Comparison of ENCODE assay signal across 30 mouse cellular contexts in genomic region chr1:193537616-193538015, GRCm38 (mm10).
"Had no signal": no experiment of that assay in that cellular context is flagged by ENCODE, and none has a peak within 500 bp of the region (broad histone marks: within the 10 kb centered on the region; RNA-seq: fewer than 3 reads in every experiment).

No protein-coding gene starts in this region.

- H3K9me3 ChIP-seq: heart, embryonic 10.5 days; heart, embryonic 12.5 days; heart, embryonic 13.5 days; heart, embryonic 15.5 days; hindbrain, embryonic 10.5 days; hindbrain, embryonic 12.5 days; hindbrain, embryonic 13.5 days; hindbrain, embryonic 15.5 days; intestine, embryonic 15.5 days; kidney, embryonic 15.5 days had no signal

- H3K36me3 ChIP-seq: heart, embryonic 10.5 days; heart, embryonic 12.5 days; heart, embryonic 13.5 days; heart, embryonic 15.5 days; hindbrain, embryonic 10.5 days; hindbrain, embryonic 12.5 days; hindbrain, embryonic 13.5 days; hindbrain, embryonic 15.5 days; intestine, embryonic 15.5 days; kidney, embryonic 15.5 days had no signal

- H3K4me1 ChIP-seq: intestine, embryonic 15.5 days had no signal

- ATAC-seq: hindbrain, embryonic 16.5 days; hindbrain, postnatal 0 days; inflammation-experienced regulatory T-cells, adult 6 months; intestine, embryonic 15.5 days; intestine, embryonic 16.5 days; intestine, postnatal 0 days had no signal

- H3K27me3 ChIP-seq: heart, embryonic 15.5 days; hindbrain, embryonic 12.5 days; hindbrain, embryonic 13.5 days; hindbrain, embryonic 15.5 days; intestine, embryonic 15.5 days; kidney, embryonic 15.5 days had no signal

- H3K4me2 ChIP-seq: heart, embryonic 11.5 days; heart, embryonic 12.5 days; heart, embryonic 13.5 days; heart, embryonic 15.5 days; hindbrain, embryonic 12.5 days; hindbrain, embryonic 13.5 days; hindbrain, embryonic 14.5 days; hindbrain, embryonic 15.5 days; intestine, embryonic 15.5 days; kidney, embryonic 15.5 days had no signal

- H3K27ac ChIP-seq: heart, embryonic 10.5 days; heart, embryonic 13.5 days; heart, embryonic 15.5 days; hindbrain, embryonic 10.5 days; hindbrain, embryonic 12.5 days; hindbrain, embryonic 13.5 days; hindbrain, embryonic 14.5 days; hindbrain, embryonic 15.5 days; hindbrain, postnatal 0 days; intestine, embryonic 15.5 days; kidney, embryonic 15.5 days; layer of hippocampus, adult 2 months; left cerebral cortex, adult 2 months had no signal

- H3K9ac ChIP-seq: heart, embryonic 12.5 days; heart, embryonic 13.5 days; heart, embryonic 15.5 days; hindbrain, embryonic 12.5 days; hindbrain, embryonic 13.5 days; hindbrain, embryonic 14.5 days; hindbrain, embryonic 15.5 days; intestine, embryonic 15.5 days; kidney, embryonic 15.5 days had no signal

- H3K4me3 ChIP-seq: heart, embryonic 10.5 days; heart, embryonic 12.5 days; heart, embryonic 13.5 days; heart, embryonic 15.5 days; hindbrain, embryonic 10.5 days; hindbrain, embryonic 12.5 days; hindbrain, embryonic 13.5 days; hindbrain, embryonic 15.5 days; intestine, embryonic 15.5 days; kidney, embryonic 15.5 days; layer of hippocampus, adult 2 months; left cerebral cortex, adult 2 months had no signal

- DNase-seq: heart, postnatal 10 days; heart, postnatal 36 days; heart, postnatal 4 days; kidney, adult 11 months; kidney, adult 8-10 months; kidney, postnatal 10 days; kidney, postnatal 25 days; kidney, postnatal 36 days; kidney, postnatal 4 days; layer of hippocampus, adult 9-11 months; layer of hippocampus, postnatal 36 days had no signal
